Mouse (Mus musculus) liver, postnatal 0 days (tissue): ENCODE data around the gene Rnase2b.

Experiments used
- CTCF ChIP-seq: sonication (generic); IDR thresholded peaks from 2 replicates; pipeline ENCODE4 v1.5.1; 2016; ENCODE audit warnings: antibody characterized with exemption, low read depth
- EP300 ChIP-seq: IDR thresholded peaks from 2 replicates; pipeline ENCODE4 v1.6.1; 2016; ENCODE audit warnings: antibody characterized with exemption, low read depth, mild to moderate bottlenecking

DNA sequence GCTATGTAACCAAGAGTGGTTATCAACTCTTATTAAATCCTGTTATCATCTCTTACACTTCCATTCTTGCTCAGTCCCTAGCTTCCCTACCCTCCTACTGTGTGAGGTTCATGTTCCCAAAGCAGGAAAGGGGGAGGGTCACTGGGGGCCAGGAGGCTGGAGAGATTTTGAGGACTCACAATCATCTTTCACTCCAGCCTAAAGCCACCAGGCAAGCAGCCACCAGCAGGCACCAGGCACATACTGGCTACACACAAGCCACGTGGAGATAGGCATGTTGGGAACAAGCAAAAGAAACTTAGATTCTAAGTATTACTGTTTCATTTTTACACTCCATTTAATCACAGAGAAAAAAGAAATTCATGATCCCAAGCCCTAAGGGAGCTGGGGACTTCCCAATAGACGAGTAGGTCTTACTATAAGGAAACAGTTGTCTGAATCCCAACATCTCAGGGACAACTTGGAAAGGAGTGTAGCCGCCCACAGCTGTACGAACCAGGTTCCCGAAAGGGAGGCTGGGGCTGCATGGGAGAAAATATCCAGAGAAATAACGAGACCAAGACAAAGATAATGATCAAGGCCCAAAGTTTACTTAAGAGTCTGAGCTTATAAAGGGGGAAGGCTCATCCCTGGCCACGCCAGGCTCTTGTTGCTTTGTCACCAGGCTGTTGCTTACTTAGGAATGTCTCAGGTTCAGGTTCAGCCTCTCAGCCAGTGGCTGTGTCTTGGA is 30.8 kb upstream of the Rnase2b start:
- TF ChIP-seq CTCF (no peak), EP300 (no peak)
